Mouse (Mus musculus): Measurements from ENCODE around the gene Ebf1.

DNA sequence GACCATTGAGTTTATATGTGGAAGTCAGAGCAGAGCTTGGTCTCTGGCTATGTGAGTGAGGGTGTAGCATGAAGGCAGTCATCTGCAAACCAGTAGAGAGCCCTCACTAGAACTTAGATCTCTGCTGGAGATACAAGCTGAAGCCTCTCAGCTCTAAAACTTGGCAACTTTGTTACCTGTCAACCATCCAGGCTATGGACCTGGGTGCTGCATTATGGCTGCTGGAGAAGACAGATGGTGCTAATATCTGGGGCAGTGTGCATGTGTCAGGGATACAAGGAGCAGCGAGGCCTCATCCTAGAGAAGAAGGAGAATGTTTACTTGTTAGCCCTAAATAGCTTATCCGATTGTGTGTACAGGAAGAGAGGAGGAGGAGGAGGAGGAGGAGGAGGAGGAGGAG is 159.4 kb downstream of the Ebf1 start:
- TF ChIP-seq EP300 (IDR thresholded peaks at IDR 0.05; ENCODE audit: low read depth in 1 of 2, low read length in 2 of 2): no peak
- no peak for TF ChIP-seq POLR2A (IDR thresholded peaks at IDR 0.05; ENCODE audit: control insufficient read depth in 1 of 2, insufficient read depth in 1 of 2, low read depth in 1 of 2, low read length in 2 of 2, poor library complexity in 1 of 2)

All from MEL (cell line).